Mouse (Mus musculus) olfactory bulb, adult 2 months (tissue): ENCODE data around the gene Anks4b. TPM values are rescaled to one million over a fixed set of nuclear protein-coding genes. Genes with fewer than 3 reads are reported as not detected.

Experiments
- H3K27ac ChIP-seq: fragments of 200-500 bp; 2 replicates; pipeline ENCODE4 v1.5.1; 2012; ENCODE audit warnings: low read depth, low read length; ENCODE audit not compliant: insufficient read depth
- H3K4me1 ChIP-seq: fragments of 200-500 bp; 2 replicates; pipeline ENCODE4 v1.6.1; 2012; ENCODE audit warnings: low read length; ENCODE audit not compliant: control insufficient read depth, insufficient read depth
- H3K4me3 ChIP-seq: fragments of 200-500 bp; 2 replicates; pipeline ENCODE4 v1.5.1; 2012; ENCODE audit warnings: mild to moderate bottlenecking, low read depth, low read length, moderate library complexity; ENCODE audit not compliant: insufficient read depth
- CTCF ChIP-seq: fragments of 200-500 bp; IDR thresholded peaks from 2 replicates; pipeline ENCODE4 v1.5.1; 2012; ENCODE audit warnings: low read depth, mild to moderate bottlenecking, low read length, moderate library complexity; ENCODE audit not compliant: insufficient read depth
- POLR2A ChIP-seq: fragments of 200-500 bp; IDR thresholded peaks from 2 replicates; pipeline ENCODE4 v1.6.1; 2012; ENCODE audit warnings: mild to moderate bottlenecking, low read depth, low read length, moderate library complexity; ENCODE audit not compliant: insufficient read depth
- WGBS: fragments of 180-500 bp; shearing (Covaris S2); methylation state at CpG from one replicate; pipeline ENCODE4 v1.1.7; 2018; 5-methylcytosine and 5-hydroxymethylcytosine counted together
- polyA plus RNA-seq: library from polyadenylated mRNA; stranded (reverse); fragments of >200 nt; gene quantifications from 2 replicates; pipeline ENCODE4 v1.2.4, GENCODE M21; 2012; ENCODE audit warnings: low replicate concordance; ENCODE audit not compliant: missing spikeins, insufficient read depth, insufficient read length

The Anks4b gene
- polyA plus RNA-seq, 1 experiment: not detected

DNA sequence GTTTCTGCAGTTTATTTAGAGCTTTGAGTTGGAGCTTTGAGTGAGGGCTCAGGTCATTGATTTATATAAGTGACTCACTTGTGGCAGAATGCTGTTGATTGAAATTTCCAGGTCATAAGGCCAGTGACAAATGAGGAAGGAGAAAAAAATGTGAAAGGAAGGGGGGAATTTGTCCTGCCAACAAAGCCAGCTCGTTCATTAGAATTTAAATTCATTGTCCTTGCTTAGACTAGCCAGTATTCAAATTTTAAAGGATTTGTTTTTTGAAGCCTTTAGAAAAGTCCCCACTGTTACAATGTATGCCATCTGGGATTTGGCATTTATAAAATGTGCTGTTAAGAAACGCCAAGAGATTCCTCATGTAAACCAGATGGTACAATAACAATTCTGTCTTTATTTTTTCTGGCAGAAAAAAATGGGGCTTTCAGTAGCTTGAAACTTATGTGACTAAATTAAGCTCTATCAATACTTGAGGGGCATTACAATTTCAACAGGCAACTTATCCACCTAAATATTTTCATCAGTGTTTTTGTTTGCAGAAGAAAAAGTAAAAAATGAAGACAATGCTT is 16.7 kb upstream of the Anks4b start:
- WGBS: 39% methylated on average over 2 of the region's 2 CpGs
- Histone ChIP-seq H3K27ac (no peak overlapping the region), H3K4me3 (no peak overlapping the region), H3K4me1 (no peaks in the 10 kb centered on the region)
- TF ChIP-seq CTCF: no peak

GRCm38 (mm10) chr7:120157575-120158061 is 16.0 kb upstream of the Anks4b start:
- Histone ChIP-seq H3K4me1 (no peaks in the 10 kb centered on the region), H3K27ac (no peak overlapping the region), H3K4me3 (no peak overlapping the region)
- 31% methylated on average over 5 of the region's 5 CpGs for WGBS
- no peak for TF ChIP-seq CTCF
- TF ChIP-seq POLR2A: no peak

DNA sequence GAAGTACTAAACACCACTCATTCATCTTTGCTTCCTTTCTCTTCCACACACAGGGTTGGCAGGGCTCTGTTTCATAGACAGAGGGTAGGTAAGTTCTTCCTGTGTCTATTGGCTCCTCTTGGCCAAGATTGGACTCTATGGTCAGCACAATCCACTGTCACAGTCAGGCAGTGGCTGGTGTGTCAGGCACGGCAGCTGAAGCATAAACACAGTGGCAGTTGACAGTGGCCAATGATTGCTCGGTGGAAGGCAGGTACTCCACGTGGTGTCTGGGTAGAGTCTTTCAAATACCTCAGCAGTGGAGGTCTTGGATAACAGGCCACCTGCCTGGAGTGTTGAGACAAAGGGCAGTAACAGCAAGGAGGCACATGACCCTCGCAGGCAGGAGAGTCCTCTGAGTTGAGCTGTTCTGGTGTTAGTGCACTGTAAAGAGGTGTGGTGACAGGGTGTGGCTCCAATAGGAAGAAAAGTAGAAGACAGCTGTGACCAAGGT is 15.5 kb upstream of the Anks4b start:
- TF ChIP-seq CTCF: no peak
- no peak for TF ChIP-seq POLR2A
- no peak overlapping the region for H3K27ac ChIP-seq
- WGBS: 33% methylated on average over 4 of the region's 4 CpGs

GRCm38 (mm10) chr7:120163581-120164251 is 9.9 kb upstream of the Anks4b start:
- TF ChIP-seq CTCF (no peak), POLR2A (no peak)
- Histone ChIP-seq H3K27ac (no peak overlapping the region), H3K4me3 (no peak overlapping the region), H3K4me1 (no peaks in the 10 kb centered on the region)
- 93% methylated on average over 11 of the region's 11 CpGs for WGBS

More for the DNA sequence above, 15.5 kb upstream of the Anks4b start:
- Histone ChIP-seq H3K4me3 (no peak overlapping the region), H3K4me1 (no peaks in the 10 kb centered on the region)

DNA sequence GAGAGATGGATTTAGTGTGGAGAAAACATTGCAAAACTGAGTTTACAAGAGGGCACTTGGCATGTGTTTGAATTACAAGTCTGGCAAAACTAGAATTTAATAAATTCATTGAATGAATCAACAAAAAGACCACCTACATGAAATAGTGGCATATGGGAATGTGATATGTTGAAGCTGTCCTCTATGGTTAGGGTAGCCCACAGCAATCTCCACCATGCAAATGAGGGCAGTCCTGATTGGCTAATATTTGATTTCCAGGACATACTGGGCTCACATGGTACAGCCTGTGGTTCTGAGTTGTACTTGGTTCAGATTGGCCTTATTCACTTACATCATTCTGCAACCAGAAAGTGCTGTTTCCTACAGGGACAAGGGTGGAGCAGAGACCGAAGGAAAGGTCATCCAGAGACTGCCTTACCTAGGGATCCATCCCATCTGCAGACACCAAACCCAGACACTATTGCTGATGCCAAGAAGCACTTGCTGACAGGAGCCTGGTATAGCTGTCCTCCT is 1.4 kb upstream of the Anks4b start:
- no peak overlapping the region for H3K27ac ChIP-seq
- TF ChIP-seq CTCF (no peak), POLR2A (no peak)
- 100% methylated on average over 1 of the region's 1 CpGs for WGBS

DNA sequence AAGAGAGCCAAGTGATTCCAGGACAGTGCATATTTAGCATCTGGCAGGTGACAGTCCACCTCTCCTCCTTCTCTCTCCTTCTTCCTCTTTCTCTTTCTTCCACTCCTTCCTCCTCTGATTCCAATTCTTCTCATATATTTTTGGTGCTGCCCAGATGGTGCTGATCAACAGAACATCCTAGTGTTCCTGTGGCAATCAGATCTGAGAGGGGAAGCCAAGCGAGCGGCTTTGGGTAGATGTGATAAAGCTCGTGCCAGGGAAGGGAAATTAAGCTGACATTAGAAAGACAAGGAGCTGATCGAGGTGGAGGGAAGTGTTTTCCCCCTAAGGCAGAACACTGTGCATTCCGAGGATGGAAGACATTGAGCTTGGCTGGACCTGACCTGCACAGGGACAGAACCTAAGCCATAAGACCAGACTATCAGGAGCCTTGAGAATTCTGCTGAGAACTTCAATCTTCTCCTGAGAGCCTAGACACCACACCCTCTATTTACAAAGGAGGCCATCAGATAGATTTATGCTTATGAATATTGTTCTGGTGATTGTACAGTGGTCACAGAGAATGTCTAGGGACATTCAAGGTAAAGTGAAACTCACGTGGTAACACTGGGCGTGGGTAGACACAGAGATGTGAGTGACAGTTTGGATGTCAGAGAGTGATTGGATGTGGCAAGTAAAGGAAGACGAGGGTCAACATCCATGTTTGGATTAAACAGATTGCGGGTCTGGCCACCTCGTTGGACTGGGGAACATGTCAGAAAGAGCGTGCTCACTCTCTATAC is 1.3 kb downstream of the Anks4b start:
- Histone ChIP-seq H3K4me1 (no peaks in the 10 kb centered on the region), H3K27ac (no peak overlapping the region), H3K4me3 (no peak overlapping the region)
- TF ChIP-seq CTCF: no peak
- TF ChIP-seq POLR2A: no peak
- WGBS: 87% methylated on average over 11 of the region's 11 CpGs

More for the DNA sequence above, 1.4 kb upstream of the Anks4b start:
- no peak overlapping the region for H3K4me3 ChIP-seq
- no peaks in the 10 kb centered on the region for H3K4me1 ChIP-seq

GRCm38 (mm10) chr7:120177611-120178010 is 4.0 kb downstream of the Anks4b start:
- Histone ChIP-seq H3K4me3 (no peak overlapping the region), H3K4me1 (no peaks in the 10 kb centered on the region), H3K27ac (no peak overlapping the region)
- 84% methylated on average over 3 of the region's 3 CpGs for WGBS
- no peak for TF ChIP-seq POLR2A
- no peak for TF ChIP-seq CTCF

GRCm38 (mm10) chr7:120178935-120179334 is 5.3 kb downstream of the Anks4b start:
- H3K27ac ChIP-seq: no peak overlapping the region
- WGBS: 18% methylated on average over 2 of the region's 2 CpGs
- no peak overlapping the region for H3K4me3 ChIP-seq
- no peaks in the 10 kb centered on the region for H3K4me1 ChIP-seq
- no peak for TF ChIP-seq POLR2A
- TF ChIP-seq CTCF: no peak

- no peak overlapping the region for H3K27ac ChIP-seq
- H3K4me1 ChIP-seq: no peaks in the 10 kb centered on the region
- no peak overlapping the region for H3K4me3 ChIP-seq
- TF ChIP-seq CTCF: no peak
- no peak for TF ChIP-seq POLR2A
- 76% methylated on average over 5 of the region's 5 CpGs for WGBS
Observed at GRCm38 (mm10) chr7:120180547-120180946, 6.9 kb downstream of the Anks4b start.
